Mouse (Mus musculus): Measurements from ENCODE around the gene Wwp2.

- TF ChIP-seq EP300 (optimal IDR thresholded peaks at IDR 0.05) (no peak), CTCF (IDR thresholded peaks at IDR 0.05; ENCODE audit: low read depth) (no peak)
Measured at GRCm38 (mm10) chr8:107507019-107507418, 70.9 kb downstream of the Wwp2 start.

All from stomach, postnatal 0 days (tissue).